Mouse (Mus musculus): ENCODE measurements around the gene Ccdc57. TPM values are rescaled to one million over a fixed set of nuclear protein-coding genes. Genes with fewer than 3 reads are reported as not detected.

Ccdc57 gene
- polyA plus RNA-seq, 1 experiment, result 34.6 TPM

GRCm38 (mm10) chr11:120887502-120887901, 45.2 kb downstream of the Ccdc57 start:
- TF ChIP-seq CTCF (IDR thresholded peaks at IDR 0.05; ENCODE audit: control insufficient read depth, insufficient read depth, insufficient replicate concordance, low read depth, low read length) (peak; percentile 47; the same call in 1 of the 2 replicates), POLR2A (IDR thresholded peaks at IDR 0.05; ENCODE audit: control insufficient read depth, low read depth, low read length) (no peak)
- Histone ChIP-seq H3K36me3 (ENCODE audit: control insufficient read depth, insufficient read depth, low read length) (0 out of 2 replicates have a peak, but pooled peaks cover 1% of the 10 kb centered on the region), H3K4me1 (ENCODE audit: control insufficient read depth, insufficient read depth, low read length) (no peaks in the 10 kb centered on the region), H3K27me3 (ENCODE audit: control insufficient read depth, insufficient read depth, low read length) (no peaks in the 10 kb centered on the region), H3K27ac (ENCODE audit: control insufficient read depth, insufficient read depth, low read depth, low read length) (no peak overlapping the region), H3K4me3 (ENCODE audit: control insufficient read depth, low read depth, low read length) (no peak overlapping the region)

GRCm38 (mm10) chr11:120886462-120886861, 46.2 kb downstream of the Ccdc57 start:
- 0 out of 2 replicates have a peak, but pooled peaks cover 1% of the 10 kb centered on the region for H3K36me3 ChIP-seq (ENCODE audit: control insufficient read depth, insufficient read depth, low read length)
- H3K4me1 ChIP-seq (ENCODE audit: control insufficient read depth, insufficient read depth, low read length), result no peaks in the 10 kb centered on the region

GRCm38 (mm10) chr11:120883601-120884000, 49.1 kb downstream of the Ccdc57 start:
- Histone ChIP-seq H3K27ac (ENCODE audit: control insufficient read depth, insufficient read depth, low read depth, low read length) (no peak overlapping the region), H3K36me3 (ENCODE audit: control insufficient read depth, insufficient read depth, low read length) (0 out of 2 replicates have a peak, but pooled peaks cover 1% of the 10 kb centered on the region), H3K27me3 (ENCODE audit: control insufficient read depth, insufficient read depth, low read length) (no peaks in the 10 kb centered on the region), H3K4me1 (ENCODE audit: control insufficient read depth, insufficient read depth, low read length) (no peaks in the 10 kb centered on the region), H3K4me3 (ENCODE audit: control insufficient read depth, low read depth, low read length) (no peak overlapping the region)
- TF ChIP-seq POLR2A (IDR thresholded peaks at IDR 0.05; ENCODE audit: control insufficient read depth, low read depth, low read length) (no peak), CTCF (IDR thresholded peaks at IDR 0.05; ENCODE audit: control insufficient read depth, insufficient read depth, insufficient replicate concordance, low read depth, low read length) (no peak)

More at GRCm38 (mm10) chr11:120886462-120886861, 46.2 kb downstream of the Ccdc57 start:
- TF ChIP-seq POLR2A (IDR thresholded peaks at IDR 0.05; ENCODE audit: control insufficient read depth, low read depth, low read length) (no peak), CTCF (IDR thresholded peaks at IDR 0.05; ENCODE audit: control insufficient read depth, insufficient read depth, insufficient replicate concordance, low read depth, low read length) (no peak)
- no peaks in the 10 kb centered on the region for H3K27me3 ChIP-seq (ENCODE audit: control insufficient read depth, insufficient read depth, low read length)
- no peak overlapping the region for H3K4me3 ChIP-seq (ENCODE audit: control insufficient read depth, low read depth, low read length)
- H3K27ac ChIP-seq (ENCODE audit: control insufficient read depth, insufficient read depth, low read depth, low read length), result no peak overlapping the region

GRCm38 (mm10) chr11:120882931-120883330, 49.7 kb downstream of the Ccdc57 start:
- Histone ChIP-seq H3K27ac (ENCODE audit: control insufficient read depth, insufficient read depth, low read depth, low read length) (no peak overlapping the region), H3K27me3 (ENCODE audit: control insufficient read depth, insufficient read depth, low read length) (no peaks in the 10 kb centered on the region), H3K4me1 (ENCODE audit: control insufficient read depth, insufficient read depth, low read length) (no peaks in the 10 kb centered on the region), H3K4me3 (ENCODE audit: control insufficient read depth, low read depth, low read length) (no peak overlapping the region), H3K36me3 (ENCODE audit: control insufficient read depth, insufficient read depth, low read length) (0 out of 2 replicates have a peak, but pooled peaks cover 1% of the 10 kb centered on the region)
- no peak for TF ChIP-seq CTCF (IDR thresholded peaks at IDR 0.05; ENCODE audit: control insufficient read depth, insufficient read depth, insufficient replicate concordance, low read depth, low read length)
- no peak for TF ChIP-seq POLR2A (IDR thresholded peaks at IDR 0.05; ENCODE audit: control insufficient read depth, low read depth, low read length)

GRCm38 (mm10) chr11:120873206-120873605, 59.5 kb downstream of the Ccdc57 start:
- TF ChIP-seq POLR2A (IDR thresholded peaks at IDR 0.05; ENCODE audit: control insufficient read depth, low read depth, low read length) (no peak), CTCF (IDR thresholded peaks at IDR 0.05; ENCODE audit: control insufficient read depth, insufficient read depth, insufficient replicate concordance, low read depth, low read length) (no peak)
- Histone ChIP-seq H3K4me1 (ENCODE audit: control insufficient read depth, insufficient read depth, low read length) (peaks cover 6% of the 10 kb centered on the region; the same call in 1 of the 2 replicates), H3K4me3 (ENCODE audit: control insufficient read depth, low read depth, low read length) (no peak overlapping the region), H3K36me3 (ENCODE audit: control insufficient read depth, insufficient read depth, low read length) (no peaks in the 10 kb centered on the region; the same call in 1 of the 2 replicates), H3K27me3 (ENCODE audit: control insufficient read depth, insufficient read depth, low read length) (no peaks in the 10 kb centered on the region), H3K27ac (ENCODE audit: control insufficient read depth, insufficient read depth, low read depth, low read length) (no peak overlapping the region)

- Histone ChIP-seq H3K4me1 (ENCODE audit: control insufficient read depth, insufficient read depth, low read length) (peaks cover 6% of the 10 kb centered on the region; the same call in 1 of the 2 replicates), H3K36me3 (ENCODE audit: control insufficient read depth, insufficient read depth, low read length) (no peaks in the 10 kb centered on the region), H3K27ac (ENCODE audit: control insufficient read depth, insufficient read depth, low read depth, low read length) (no peak overlapping the region), H3K27me3 (ENCODE audit: control insufficient read depth, insufficient read depth, low read length) (no peaks in the 10 kb centered on the region), H3K4me3 (ENCODE audit: control insufficient read depth, low read depth, low read length) (no peak overlapping the region)
- no peak for TF ChIP-seq CTCF (IDR thresholded peaks at IDR 0.05; ENCODE audit: control insufficient read depth, insufficient read depth, insufficient replicate concordance, low read depth, low read length)
- no peak for TF ChIP-seq POLR2A (IDR thresholded peaks at IDR 0.05; ENCODE audit: control insufficient read depth, low read depth, low read length)
These were observed 61.2 kb downstream of the Ccdc57 start for GRCm38 (mm10) chr11:120871521-120871920.

- H3K4me3 ChIP-seq (ENCODE audit: control insufficient read depth, low read depth, low read length), result peak overlapping the region; percentile 61
- peaks cover 3% of the 10 kb centered on the region; the same call in 1 of the 2 replicates for H3K4me1 ChIP-seq (ENCODE audit: control insufficient read depth, insufficient read depth, low read length)
- H3K27ac ChIP-seq (ENCODE audit: control insufficient read depth, insufficient read depth, low read depth, low read length), result no peak overlapping the region
- H3K27me3 ChIP-seq (ENCODE audit: control insufficient read depth, insufficient read depth, low read length), result no peaks in the 10 kb centered on the region
- TF ChIP-seq CTCF (IDR thresholded peaks at IDR 0.05; ENCODE audit: control insufficient read depth, insufficient read depth, insufficient replicate concordance, low read depth, low read length) (no peak), POLR2A (IDR thresholded peaks at IDR 0.05; ENCODE audit: control insufficient read depth, low read depth, low read length) (no peak)
- peaks cover 3% of the 10 kb centered on the region for H3K36me3 ChIP-seq (ENCODE audit: control insufficient read depth, insufficient read depth, low read length)
These were observed 66.9 kb downstream of the Ccdc57 start for GRCm38 (mm10) chr11:120865816-120866215.
